Mouse (Mus musculus) retina, postnatal 7 days (tissue): ENCODE data around the gene Itgb3.

ENCODE experiments used
- DNase-seq: peaks from one replicate; pipeline ENCODE4 v3.0.0-alpha.2; 2012; ENCODE audit warnings: low read depth, low spot score

The Itgb3 gene

DNA sequence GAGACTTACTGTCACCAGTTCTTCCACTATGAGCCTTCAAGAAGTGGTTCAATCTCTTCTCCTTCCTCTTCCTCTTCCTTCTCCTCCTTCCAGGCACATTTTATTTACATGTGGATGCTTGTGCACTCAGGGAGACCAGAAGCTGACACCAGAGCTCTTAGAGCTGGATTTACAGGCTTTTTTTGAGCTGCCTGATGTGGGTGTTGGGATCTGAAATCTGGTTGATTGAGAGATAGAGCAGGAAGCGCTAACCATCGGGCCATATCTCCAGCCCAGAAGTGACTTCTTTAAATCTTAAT lies 25.5 kb upstream of the Itgb3 start:
- DNase-seq = no peak

DNA sequence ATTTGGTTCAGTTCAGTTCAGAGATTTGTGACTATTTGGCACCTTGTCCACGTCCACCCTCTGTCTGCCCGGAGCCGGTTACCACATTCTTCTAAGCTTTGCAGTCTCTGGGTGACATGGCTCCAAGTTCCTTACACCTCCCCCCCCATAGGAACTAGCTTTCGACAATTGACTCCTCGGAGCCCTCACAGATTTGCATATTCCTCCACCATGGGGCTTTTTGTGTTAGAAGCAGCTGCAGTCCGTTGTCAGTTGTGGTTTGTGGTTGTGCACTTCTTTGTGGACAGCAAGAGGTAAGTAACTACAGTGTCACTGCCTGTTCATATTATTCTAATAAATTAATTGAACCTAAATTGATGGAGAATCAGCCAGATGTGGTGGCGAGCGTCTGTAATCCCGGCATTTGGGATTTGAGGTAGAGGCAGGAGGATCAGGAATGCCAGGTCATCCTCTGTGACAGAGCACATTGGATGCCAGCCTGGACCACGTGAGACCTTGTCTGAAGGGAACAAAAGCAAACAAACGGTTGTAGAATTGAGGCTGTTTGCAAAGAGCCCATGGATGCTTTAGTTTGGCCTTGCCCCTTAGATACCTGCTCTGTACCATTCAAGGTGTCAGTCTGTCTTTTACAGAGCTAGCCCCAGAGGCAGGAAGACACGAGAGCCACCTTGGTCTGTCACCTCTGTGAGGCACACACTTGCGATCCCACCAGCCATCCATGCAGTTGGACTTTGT lies 25.0 kb upstream of the Itgb3 start:
- DNase-seq = no peak

DNA sequence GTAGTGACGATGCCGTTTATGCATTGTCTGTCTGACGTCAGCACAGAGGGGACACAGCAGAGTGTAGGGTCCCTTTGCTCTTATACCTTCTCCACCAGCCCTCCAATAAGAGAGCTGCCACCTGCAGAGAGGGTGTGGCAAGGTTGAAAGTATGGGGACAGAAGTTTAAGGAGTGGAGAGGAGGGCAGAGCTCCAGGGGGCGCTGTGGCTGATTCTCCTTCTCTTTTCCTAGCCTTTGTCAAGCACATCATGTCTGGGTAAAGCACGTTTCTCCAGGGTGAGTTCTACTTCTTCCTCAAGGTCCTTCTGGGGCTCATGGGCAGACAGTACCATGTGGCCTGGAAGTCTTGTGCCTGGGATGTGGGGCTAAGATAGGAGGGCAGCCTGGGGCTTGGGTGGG lies 22.3 kb upstream of the Itgb3 start:
- DNase-seq = no peak

DNA sequence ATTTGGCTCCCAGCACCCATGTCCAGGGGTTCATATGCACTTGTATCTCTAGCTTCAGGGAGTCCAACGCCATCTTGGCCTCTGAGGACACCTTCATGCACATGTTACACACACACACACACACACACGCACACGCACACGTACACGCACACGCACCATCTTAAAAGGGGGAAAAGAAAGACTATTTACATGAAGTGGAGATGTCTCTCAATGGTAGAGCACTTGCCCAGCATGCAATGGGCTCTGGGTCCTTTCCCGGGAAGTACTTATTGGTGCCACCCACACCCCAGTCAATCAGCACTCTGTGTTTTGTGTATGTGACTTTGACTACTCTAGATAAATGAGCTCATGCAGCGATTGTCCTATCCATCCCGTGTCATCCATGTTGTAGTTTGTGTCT lies 19.9 kb upstream of the Itgb3 start:
- no peak for DNase-seq

DNA sequence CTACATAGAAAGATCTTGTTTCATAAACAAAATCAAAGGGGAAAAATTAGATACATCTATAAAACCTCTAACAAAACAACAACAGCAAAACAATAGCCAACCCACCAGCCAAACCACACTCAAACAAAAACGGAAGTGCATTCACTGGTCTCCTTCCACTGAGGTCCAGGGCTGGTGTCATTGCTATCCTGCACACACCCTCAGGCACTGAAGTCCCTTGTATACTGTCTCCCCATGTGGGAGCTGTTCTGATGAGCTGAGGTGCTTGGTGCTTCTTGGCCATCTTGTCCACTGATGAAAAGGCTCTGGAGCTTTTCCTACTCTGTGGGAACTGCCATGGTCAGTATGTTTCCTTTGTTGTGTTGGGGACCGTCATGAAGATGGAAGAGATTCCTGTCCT lies 19.3 kb upstream of the Itgb3 start:
- no peak for DNase-seq

DNA sequence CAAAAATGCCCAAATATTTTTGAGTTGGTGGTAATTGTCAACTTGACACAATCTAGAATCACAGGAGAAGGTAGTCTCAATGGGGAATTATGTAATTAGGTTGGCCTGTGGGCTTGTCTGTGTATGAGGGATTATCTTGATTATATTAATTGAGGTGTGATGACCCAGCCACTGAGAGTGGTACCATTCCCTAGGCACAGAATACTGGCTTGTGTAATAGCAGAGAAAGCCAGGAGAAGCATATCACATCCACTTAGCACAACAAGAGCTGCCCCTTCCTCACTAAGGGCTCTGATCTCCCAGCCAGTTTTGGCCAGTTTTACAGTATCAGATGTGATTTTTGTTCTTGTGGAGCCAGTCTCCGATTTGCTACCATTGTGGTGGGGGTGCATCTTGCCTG lies 18.2 kb upstream of the Itgb3 start:
- DNase-seq = no peak

DNA sequence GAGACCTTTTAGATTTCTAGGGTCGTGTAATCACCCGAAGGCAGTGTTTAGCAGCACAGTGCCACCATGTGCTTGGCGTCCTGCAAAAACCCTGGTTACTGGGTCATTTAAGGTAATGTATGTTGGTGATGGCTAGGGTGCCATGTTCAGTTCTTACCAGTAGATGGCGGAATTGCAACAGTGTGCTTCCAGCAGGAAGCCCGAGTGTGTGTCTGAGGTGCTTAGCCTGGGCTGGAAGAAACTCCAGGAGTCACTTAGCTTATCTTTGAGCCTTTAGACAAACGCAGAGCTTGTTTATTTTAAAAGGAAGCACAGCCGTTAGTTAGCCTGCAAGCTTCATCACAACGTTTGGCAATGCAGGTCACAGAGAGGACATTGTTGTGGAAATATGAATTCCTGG lies 17.7 kb upstream of the Itgb3 start:
- DNase-seq = peak; percentile 70

DNA sequence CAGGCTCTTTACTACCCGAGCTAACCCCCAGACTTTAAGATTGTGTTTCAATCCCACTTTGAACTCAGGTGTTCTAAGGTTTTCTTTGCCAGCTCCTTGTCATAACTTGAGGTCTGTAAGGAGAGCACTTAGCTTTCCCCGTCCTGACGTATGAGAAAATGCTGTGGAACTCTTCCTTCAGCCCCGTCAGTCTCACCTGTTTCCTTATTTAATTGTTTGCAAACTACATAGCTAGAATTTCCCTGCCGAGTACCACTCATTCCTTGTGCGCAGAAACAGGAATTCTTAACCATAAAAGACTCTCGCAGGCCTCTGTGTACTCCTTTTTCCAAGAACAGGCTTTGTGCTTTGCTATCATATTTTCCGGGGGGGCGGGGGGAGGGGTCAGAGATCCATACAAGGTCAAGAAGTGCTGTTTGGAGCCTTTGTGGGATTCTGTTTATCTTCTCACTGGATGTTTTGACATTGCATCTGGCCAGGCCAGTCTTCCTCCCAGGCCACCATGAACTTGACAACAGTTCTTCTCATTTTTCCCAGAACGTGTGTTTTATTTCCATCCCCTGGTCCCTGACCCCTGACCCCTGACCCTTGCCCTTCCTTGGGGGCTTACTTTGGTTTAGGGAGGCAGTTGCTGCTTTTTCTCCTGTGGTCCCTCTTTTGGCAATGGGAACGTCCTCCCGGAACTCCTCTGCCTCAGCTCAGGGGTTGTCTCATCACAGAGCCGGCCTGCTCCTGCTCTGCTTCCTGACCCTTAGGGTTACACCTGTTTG lies 15.5 kb upstream of the Itgb3 start:
- no peak for DNase-seq

DNA sequence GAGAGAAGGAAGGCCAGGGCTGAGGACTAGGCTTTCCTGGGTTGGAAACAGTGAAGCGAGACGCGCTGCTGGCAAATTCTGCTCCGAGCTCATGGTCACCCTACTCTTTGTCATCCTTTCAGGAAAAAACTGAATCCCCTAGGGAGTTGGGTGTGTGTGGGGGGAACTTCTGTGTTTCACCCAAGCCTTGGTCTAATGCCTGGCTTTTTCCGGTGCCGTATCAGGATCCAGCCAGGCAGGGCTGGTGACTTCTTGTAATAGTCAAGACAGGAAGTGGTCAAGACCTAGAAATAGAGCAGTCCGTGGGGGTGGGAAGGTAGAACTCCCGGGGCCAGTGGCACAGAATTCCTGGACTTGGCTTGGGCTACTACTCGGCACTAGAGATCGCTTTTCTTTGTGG lies 11.4 kb upstream of the Itgb3 start:
- no peak for DNase-seq

DNA sequence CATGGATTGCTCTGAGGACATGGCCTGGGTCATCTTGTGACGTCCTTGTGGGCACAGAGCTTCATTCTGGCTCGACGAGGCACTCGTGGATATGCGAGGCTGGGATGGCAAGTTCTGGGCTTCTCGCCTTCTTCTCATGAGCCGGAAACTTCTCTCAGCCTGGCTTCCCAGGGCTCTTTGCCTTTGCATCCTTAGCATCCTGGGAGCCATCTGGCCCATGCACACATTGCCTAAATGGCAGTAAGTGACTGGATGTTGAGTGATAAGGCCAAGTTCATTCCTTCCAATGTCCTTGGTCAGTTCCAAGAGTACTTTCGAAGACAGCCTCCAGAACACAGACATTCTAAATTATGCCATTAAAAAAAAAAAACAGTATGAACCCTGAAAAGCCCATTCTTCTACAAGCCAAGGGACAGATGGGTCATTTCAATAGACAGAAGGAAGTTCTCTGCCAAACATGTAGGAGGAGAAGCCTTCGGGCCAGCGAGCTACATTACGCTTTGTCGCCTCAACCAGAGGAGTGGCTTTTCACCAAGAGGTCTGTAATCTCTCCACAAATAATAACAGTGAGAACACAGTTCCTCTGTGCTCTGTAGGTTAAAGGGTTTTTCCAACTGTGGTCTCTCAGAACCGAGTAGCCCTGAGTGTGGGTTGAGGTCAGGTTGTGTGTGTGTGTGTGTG lies 8.4 kb upstream of the Itgb3 start:
- no peak for DNase-seq

DNA sequence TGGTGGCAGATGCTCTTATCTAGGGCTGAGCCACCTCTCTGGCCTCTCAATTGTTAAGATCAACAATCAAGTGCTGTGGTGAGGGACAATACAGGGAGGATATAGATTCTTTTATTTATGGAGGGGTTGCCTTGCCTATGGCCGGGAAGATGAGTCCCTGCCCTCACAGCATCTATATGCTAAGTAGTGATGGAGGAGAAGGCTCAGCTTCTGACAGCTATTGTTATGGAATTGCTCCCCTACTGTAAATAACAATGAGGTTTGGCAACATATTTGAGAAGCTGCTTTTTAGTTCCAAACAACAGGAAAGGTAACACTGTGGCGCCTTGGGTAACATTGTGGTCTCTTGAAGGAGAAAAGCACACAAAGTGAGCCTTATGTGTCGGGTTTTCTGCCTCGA lies 7.1 kb upstream of the Itgb3 start:
- DNase-seq = no peak

DNA sequence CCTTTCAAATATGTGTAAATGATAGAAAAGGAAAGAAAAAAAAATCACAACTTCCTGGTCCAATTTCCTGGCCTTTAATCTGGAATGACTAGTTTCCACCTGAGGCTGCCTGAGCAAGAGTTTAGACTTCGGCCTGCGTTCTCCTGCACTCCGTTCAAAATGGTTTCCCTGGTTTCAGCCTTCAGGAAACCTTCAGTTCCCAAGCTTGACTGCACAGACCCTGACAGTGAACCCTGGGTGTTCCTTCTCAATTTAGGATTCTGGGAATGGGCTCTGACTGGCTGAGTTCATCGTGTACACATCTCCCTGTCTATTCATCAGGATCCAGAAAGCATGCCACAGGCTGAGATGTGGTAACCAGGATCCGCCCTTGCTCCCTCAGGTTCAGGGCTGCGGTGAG lies 3.6 kb upstream of the Itgb3 start:
- no peak for DNase-seq

DNA sequence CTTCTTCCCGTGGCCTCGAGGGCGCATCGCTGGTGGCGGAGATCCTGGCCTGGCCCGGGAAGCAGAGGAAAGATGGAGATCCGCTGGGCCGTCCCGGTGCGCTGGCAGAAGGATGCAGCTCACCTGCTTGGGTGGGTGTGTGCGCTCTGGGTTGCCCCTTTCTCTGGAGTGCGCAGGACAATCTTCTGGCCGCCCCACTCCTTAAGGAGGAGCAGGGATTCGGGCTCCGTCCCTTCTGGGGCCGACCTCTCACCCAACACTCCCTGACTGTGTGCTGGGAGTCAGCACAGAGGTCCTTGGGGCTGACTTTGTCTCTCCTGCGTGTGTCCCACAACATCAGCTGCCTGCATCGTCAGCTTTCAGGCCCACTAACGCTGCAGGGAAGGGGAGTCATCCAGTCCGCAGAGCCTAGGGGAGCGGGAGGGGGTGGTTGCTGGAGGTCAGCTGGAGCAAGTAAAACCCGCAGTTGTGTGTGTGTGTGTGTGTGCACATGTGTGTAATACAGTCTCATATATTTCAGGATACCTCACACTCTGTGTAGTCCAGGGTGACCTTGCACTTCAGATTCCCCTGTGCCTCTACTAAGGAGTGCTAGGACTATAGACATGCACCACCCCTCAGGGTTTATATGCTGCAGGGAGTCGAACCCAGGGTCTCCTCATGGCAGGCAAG lies 585 bp downstream of the Itgb3 start:
- no peak for DNase-seq

DNA sequence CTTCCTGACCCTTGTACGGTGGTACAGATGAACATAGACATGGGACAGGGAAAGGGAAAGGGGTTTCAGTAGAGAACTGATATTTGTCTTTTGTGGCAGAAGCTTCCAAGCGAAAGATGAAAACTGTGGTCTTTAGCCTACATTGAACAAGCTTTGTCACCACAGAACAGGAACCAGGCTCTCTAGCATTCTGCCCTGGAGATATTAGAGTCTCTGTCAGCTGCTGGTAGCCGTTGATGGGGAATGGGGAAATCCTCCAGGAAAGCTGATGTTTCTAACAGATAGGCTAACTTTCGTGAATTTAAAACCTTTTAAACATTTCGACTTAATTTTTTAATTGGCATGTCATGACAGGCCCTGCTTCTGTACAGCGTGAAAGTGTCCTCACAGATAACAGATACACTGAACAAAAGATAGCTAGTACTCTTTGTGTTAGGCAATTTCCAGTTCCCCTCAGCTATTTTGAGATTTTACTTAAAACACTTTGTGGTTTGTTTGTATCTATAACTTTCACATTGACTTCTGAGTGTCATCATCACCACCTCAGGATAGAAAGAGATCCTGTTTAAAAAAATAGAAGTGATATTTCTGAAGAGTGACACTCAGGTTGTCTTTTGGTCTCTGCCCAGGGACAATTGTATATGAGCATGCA lies 1.4 kb downstream of the Itgb3 start:
- DNase-seq = no peak

DNA sequence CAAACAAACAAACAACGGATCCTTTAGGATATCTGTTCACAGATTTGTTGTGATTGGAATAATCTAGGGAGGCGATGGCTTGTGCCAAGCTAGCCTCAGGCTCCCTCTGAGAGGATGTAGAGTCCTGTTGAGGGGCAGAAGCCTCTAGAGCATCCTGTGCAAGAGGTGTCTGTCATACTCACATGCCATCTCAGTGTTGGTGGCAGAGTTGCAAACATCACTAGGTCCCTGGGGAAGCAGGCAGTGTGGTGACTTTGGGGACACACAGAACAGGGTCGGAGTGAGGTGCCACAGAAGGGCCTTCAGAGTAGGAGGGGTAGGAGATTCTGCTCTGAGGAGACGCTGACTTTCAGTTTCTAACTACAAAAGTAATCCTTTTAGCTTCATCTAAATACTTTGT lies 1.9 kb downstream of the Itgb3 start:
- no peak for DNase-seq

DNA sequence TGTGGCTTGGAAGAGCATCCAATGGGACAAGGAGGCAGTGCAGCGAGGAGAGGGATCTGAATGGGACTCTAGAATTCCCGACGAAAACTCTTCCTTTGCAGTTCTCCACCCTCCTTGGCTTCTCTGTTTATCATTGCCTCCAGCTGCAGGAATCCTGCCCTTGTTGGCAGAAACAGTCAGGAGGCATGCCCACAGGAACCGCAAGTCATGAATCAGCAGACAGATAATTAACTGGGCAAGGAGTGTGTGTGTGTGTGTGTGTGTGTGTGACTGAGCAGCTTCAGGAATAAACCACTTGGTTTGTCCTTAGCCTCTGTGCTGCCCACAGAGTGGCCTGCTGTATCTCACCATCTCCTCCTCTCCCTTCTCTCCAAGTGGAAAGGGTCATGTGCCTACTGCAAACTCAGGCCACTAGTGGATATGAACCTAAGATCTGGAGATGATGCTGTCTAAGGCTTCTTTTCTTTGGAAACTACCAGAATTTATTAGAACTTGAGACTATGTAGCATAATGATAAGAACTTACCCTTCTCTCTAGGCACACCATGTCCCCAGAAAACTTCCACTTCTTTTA lies 3.9 kb downstream of the Itgb3 start:
- no peak for DNase-seq

DNA sequence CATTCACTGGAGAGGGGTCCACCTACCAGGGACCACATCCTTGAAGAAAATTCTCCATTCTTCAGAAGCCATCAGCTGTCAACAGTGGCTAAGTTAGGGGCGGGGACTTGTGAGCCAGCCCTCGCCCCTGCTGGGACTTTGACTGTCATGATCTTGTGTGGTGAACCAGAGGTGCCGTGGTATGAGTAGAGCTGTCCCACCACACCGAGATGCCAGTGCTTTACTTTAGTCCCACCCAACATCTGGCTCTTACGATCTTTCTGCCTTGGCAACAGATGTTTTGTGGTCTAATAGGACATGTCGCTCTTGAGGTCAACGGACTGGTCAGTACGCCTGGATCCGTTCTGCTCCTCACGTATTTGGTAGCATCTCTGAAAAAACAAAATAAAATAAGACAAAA lies 5.8 kb downstream of the Itgb3 start:
- no peak for DNase-seq

DNA sequence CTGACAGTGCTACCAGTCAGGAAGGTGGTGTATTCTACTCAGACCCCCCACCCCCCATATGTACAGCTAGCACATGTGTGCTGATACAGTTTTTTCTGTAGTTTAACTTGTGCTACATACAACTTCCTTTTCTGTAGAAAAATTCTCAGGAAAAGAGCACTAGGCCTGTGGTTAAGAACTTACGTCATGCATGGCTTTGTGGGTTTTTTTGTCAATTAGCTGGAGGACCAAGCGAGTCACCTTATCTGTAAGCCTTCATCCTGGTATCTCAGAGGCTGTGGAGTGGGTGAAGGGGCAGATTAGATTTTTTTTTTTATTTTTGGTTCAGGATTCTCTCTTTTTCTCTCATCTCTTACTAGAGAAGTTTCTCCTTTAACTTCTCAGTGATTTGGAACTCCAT lies 6.3 kb downstream of the Itgb3 start:
- no peak for DNase-seq

DNA sequence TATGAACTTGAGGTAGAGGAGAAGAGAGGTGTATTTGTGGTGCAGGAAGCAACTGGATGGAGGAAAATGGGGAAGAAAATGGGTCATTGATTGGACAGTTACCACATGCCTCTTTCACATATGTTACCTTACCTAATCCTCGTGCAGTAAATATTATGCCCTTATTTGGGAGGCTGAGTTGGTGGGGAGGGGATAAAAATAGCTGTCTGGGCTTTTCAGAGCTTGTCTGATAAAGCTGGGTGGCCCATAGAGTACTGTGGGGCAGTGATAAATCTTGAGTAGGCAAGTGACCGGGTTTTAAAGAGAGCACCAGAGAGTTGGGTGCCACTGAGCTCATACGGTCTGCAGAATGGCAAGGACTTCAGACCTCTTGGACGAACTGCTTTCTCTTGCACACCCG lies 8.4 kb downstream of the Itgb3 start:
- DNase-seq = no peak

DNA sequence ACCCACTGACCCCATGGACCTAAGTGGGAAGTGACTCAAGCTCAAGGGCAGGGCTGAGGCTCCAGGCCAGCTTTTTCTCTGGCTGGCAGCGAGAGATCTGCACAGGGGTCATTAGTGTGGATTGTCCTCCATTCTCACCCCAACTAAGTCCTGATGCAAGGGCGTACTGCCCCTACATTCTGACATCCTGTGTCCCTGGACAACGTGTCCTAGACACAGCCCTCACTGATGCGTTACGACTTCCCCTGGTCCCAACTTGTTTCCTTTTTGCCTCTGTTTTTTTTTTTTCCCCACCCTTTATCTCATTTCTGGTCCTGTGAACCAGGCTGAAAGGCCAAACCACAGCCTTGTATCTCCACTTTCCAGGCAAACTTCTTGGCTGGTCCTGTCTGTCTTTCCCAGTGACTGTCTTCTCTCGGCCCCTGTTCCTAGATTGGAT lies 10.9 kb downstream of the Itgb3 start:
- no peak for DNase-seq
